Mouse (Mus musculus) midbrain, embryonic 11.5 days (tissue): Measurements from ENCODE around the gene Katna1. TPM values are rescaled to one million over a fixed set of nuclear protein-coding genes. Genes with fewer than 3 reads are reported as not detected.
"Not testable (repeated sequence)": the region's sequence is repeated elsewhere in the genome, so short reads cannot be mapped to it uniquely, and the experiment has no call there.

ENCODE experiments used
- ATAC-seq: fragments of 200-750 bp; cut with Nextera tagmentation; 2 replicates; pipeline ENCODE4 v1.8.0; 2017; ENCODE audit warnings: moderate TSS enrichment, moderate library complexity; ENCODE audit not compliant: low FRiP score
- DNase-seq: peaks from one replicate; pipeline ENCODE4 v3.0.0; 2015; ENCODE audit warnings: low spot score; ENCODE audit errors: missing footprints
- H3K27ac ChIP-seq: fragments of 300-500 bp; sonication (generic); 2 replicates; pipeline ENCODE4 v1.5.1; 2014; ENCODE audit warnings: low read depth, low read length
- H3K27me3 ChIP-seq: fragments of 300-500 bp; sonication (generic); 2 replicates; pipeline ENCODE4 v1.6.1; 2014; ENCODE audit warnings: mild to moderate bottlenecking, low read length, moderate library complexity, mixed read lengths; ENCODE audit not compliant: control insufficient read depth, insufficient read depth
- H3K36me3 ChIP-seq: fragments of 300-500 bp; sonication (generic); 2 replicates; pipeline ENCODE4 v1.6.1; 2014; ENCODE audit warnings: mild to moderate bottlenecking, low read length, moderate library complexity, mixed read lengths; ENCODE audit not compliant: control insufficient read depth, insufficient read depth
- H3K4me1 ChIP-seq: fragments of 300-500 bp; sonication (generic); 2 replicates; pipeline ENCODE4 v1.6.1; 2014; ENCODE audit warnings: low read length; ENCODE audit not compliant: control insufficient read depth, insufficient read depth
- H3K4me2 ChIP-seq: fragments of 300-500 bp; sonication (generic); 2 replicates; pipeline ENCODE4 v1.6.1; 2014; ENCODE audit warnings: mild to moderate bottlenecking, moderate library complexity
- H3K4me3 ChIP-seq: fragments of 300-500 bp; sonication (generic); 2 replicates; pipeline ENCODE4 v1.5.1; 2014; ENCODE audit warnings: low read depth, low read length
- H3K9ac ChIP-seq: fragments of 300-500 bp; sonication (generic); 2 replicates; pipeline ENCODE4 v1.6.1; 2014; ENCODE audit warnings: low read length
- H3K9me3 ChIP-seq: fragments of 300-500 bp; sonication (generic); 2 replicates; pipeline ENCODE4 v1.6.1; 2016; ENCODE audit warnings: low read length; ENCODE audit not compliant: control insufficient read depth
- WGBS: fragments of 180-500 bp; shearing (Covaris S2); extraction: QIAGEN DNeasy Blood & Tissue Kit; methylation state at CpG from one replicate; pipeline ENCODE4 v1.1.7; 2014; 5-methylcytosine and 5-hydroxymethylcytosine counted together
- polyA plus RNA-seq: library from polyadenylated mRNA; unstranded; fragments of >200 nt; fragmentation: Nextera tagmentation; extraction: Ambion mirVana; gene quantifications from 2 replicates; pipeline ENCODE4 v1.2.1, GENCODE M21; 2014

Gene Katna1
- polyA plus RNA-seq, 1 experiment from 2014 or later: 73.1 TPM

GRCm38 (mm10) chr10:7710121-7710520 lies 15.7 kb upstream of the Katna1 start:
- no peaks in the 10 kb centered on the region for H3K9me3 ChIP-seq
- WGBS: 91% methylated on average over 5 of the region's 5 CpGs
- H3K4me2 ChIP-seq: no peak overlapping the region
- ATAC-seq (no peak), DNase-seq (peak; percentile 72)
- peaks cover 18% of the 10 kb centered on the region; the same call in 1 of the 2 replicates for H3K36me3 ChIP-seq
- H3K4me1 ChIP-seq: no peaks in the 10 kb centered on the region
- H3K9ac ChIP-seq: no peak overlapping the region
- no peak overlapping the region for H3K27ac ChIP-seq
- H3K4me3 ChIP-seq: no peak overlapping the region
- H3K27me3 ChIP-seq: no peaks in the 10 kb centered on the region

DNA sequence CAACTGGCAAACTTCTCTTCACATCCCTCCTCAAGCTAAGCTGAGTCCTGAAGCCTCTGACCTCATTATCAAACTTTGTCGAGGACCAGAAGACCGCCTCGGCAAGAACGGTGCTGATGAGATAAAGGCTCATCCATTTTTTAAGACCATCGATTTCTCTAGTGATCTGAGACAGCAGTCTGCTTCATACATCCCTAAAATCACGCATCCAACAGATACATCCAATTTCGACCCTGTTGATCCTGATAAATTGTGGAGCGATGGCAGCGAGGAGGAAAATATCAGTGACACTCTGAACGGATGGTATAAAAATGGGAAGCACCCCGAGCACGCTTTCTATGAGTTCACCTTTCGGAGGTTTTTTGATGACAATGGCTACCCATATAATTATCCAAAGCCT lies 13.3 kb upstream of the Katna1 start:
- ATAC-seq (no peak), DNase-seq (peak; percentile 80)
- H3K4me1 ChIP-seq: no peaks in the 10 kb centered on the region
- no peak overlapping the region for H3K9ac ChIP-seq
- H3K9me3 ChIP-seq: no peaks in the 10 kb centered on the region
- no peak overlapping the region for H3K27ac ChIP-seq
- no peaks in the 10 kb centered on the region for H3K27me3 ChIP-seq
- H3K36me3 ChIP-seq: peaks cover 18% of the 10 kb centered on the region; the same call in 1 of the 2 replicates
- no peak overlapping the region for H3K4me2 ChIP-seq
- no peak overlapping the region for H3K4me3 ChIP-seq
- 96% methylated on average over 13 of the region's 13 CpGs for WGBS

DNA sequence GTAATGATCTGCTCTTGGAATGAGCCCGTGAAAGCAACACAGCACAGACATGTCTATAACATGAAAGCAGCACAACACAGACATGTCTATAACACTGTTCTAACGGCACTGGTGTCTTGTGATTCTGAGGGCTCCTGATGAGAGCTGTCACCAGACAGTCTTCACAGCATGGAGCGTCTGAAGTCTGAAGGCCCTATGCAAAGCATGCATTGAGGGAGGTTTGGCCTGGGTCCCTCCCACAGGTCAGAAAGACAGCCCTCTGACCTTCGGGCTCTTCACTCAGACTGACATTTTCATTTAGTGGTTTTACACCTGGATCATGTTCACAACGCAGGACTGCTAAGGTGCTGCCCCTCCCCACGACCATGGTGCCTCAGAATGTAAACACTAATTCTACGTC lies 10.7 kb upstream of the Katna1 start:
- no peak overlapping the region for H3K9ac ChIP-seq
- no peak for ATAC-seq
- 76% methylated on average over 7 of the region's 7 CpGs for WGBS

DNA sequence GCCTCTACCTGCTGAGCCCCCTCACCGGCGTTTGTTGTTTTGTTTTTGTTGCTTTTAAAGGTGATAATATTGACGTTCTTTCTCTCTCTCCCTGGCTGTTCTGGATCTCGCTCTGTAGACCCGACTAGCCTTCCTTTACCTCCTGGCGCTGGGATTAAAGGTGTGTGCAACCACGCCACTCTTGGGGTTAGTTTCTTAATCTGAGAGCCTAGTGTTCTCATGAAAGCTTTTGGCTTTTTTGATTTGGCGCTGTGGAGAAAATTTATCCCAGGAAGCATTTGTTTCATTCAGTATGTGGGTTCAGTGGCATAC lies 657 bp downstream of the Katna1 start:
- H3K4me2 ChIP-seq: peak overlapping the region; percentile 87
- H3K27ac ChIP-seq: no peak overlapping the region
- no peaks in the 10 kb centered on the region for H3K36me3 ChIP-seq
- peak overlapping the region; percentile 78 for H3K9ac ChIP-seq
- no peaks in the 10 kb centered on the region for H3K9me3 ChIP-seq
- DNase-seq (peak; percentile 85), ATAC-seq (no peak)
- H3K4me1 ChIP-seq: peaks cover 3% of the 10 kb centered on the region
- H3K27me3 ChIP-seq: no peaks in the 10 kb centered on the region
- H3K4me3 ChIP-seq: peak overlapping the region; percentile 82
- 0% methylated on average over 8 of the region's 8 CpGs for WGBS

More for the DNA sequence above, 10.7 kb upstream of the Katna1 start:
- Histone ChIP-seq H3K27me3 (no peaks in the 10 kb centered on the region), H3K4me3 (no peak overlapping the region), H3K9me3 (no peaks in the 10 kb centered on the region), H3K4me1 (no peaks in the 10 kb centered on the region), H3K4me2 (no peak overlapping the region), H3K36me3 (peaks cover 15% of the 10 kb centered on the region; the same call in 1 of the 2 replicates), H3K27ac (no peak overlapping the region)
- DNase-seq: peak; percentile 80

GRCm38 (mm10) chr10:7727011-7727410 lies 1.2 kb downstream of the Katna1 start:
- DNase-seq: peak; percentile 2
- Histone ChIP-seq H3K9me3 (no peaks in the 10 kb centered on the region), H3K4me3 (peak overlapping the region; percentile 82; the same call in 1 of the 2 replicates), H3K36me3 (no peaks in the 10 kb centered on the region), H3K27me3 (no peaks in the 10 kb centered on the region), H3K9ac (peak overlapping the region; percentile 39; the same call in 1 of the 2 replicates), H3K4me1 (peaks cover 3% of the 10 kb centered on the region), H3K4me2 (peak overlapping the region; percentile 87), H3K27ac (no peak overlapping the region)
- ATAC-seq: no peak
- 30% methylated on average over 3 of the region's 3 CpGs for WGBS

DNA sequence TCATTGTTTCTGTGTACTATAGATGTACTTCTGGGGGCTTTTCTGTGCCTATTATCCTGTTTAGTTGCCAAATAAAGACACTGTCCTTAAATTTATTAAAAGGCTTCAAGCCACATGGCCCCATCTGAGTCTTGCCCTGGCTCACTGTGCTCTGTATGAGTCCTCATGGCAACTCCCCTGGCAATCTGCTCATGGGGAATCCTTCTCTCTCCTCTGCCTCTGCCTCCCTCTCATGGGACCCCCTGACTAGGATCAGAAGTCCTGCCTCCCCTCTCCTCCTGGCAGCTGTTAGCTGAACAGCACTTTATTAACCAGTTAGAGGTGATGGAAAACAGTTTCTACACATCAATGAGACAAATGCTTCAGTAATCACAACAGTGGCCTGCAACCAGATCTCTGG lies 5.8 kb downstream of the Katna1 start:
- ATAC-seq: no peak
- Histone ChIP-seq H3K4me1 (peaks cover 3% of the 10 kb centered on the region), H3K36me3 (no peaks in the 10 kb centered on the region), H3K4me2 (no peak overlapping the region), H3K4me3 (no peak overlapping the region), H3K9me3 (no peaks in the 10 kb centered on the region), H3K27me3 (no peaks in the 10 kb centered on the region), H3K27ac (no peak overlapping the region), H3K9ac (no peak overlapping the region)
- no peak for DNase-seq

DNA sequence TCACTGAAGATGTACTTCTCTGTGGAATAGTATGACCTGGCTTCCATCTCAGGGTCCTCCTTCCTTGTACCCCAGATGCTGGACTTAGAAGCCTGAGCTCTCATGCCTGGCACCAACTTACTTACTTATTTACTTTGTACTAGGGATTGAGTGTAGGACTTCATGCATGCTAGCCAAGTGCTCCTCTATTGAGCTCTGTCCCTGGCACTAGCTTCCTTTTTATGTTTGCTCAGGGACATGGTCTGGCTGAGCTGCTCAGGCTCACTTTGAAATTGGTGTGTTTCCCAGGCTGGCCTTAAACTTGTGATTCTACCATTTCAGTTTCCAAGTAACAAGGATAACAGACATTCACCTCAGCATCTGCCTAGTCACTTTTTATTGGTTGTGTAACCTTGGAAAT lies 11.3 kb downstream of the Katna1 start:
- Histone ChIP-seq H3K9ac (no peak overlapping the region), H3K4me1 (no peaks in the 10 kb centered on the region), H3K27me3 (no peaks in the 10 kb centered on the region), H3K4me3 (no peak overlapping the region), H3K9me3 (no peaks in the 10 kb centered on the region), H3K4me2 (no peak overlapping the region), H3K27ac (no peak overlapping the region), H3K36me3 (no peaks in the 10 kb centered on the region)
- DNase-seq (no peak), ATAC-seq (no peak)

DNA sequence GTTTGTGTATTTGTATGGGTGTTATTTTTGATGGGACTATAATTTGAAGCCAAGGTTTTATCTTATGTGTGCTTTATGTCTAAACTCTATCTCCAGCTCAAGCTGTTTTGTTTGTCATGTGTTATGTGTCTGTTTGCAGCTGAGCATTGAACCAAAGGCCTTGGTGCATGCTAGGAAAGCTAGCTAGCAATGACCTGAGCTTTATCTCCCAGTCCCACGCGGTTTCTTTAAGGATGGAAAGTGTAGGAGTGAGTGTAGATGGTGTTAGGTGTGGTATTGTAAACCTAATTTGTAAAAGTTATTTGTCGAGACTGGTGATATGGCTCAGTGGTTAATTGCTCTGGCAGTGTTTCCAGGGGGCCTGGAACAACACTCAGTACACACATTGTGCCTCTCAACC lies 12.1 kb downstream of the Katna1 start:
- DNase-seq (no peak), ATAC-seq (no peak)
- WGBS: 82% methylated on average over 3 of the region's 3 CpGs
- Histone ChIP-seq H3K4me2 (no peak overlapping the region), H3K9me3 (no peaks in the 10 kb centered on the region), H3K4me3 (no peak overlapping the region), H3K9ac (no peak overlapping the region), H3K27me3 (no peaks in the 10 kb centered on the region), H3K4me1 (no peaks in the 10 kb centered on the region), H3K27ac (no peak overlapping the region), H3K36me3 (0 out of 2 replicates have a peak, but pooled peaks cover 2% of the 10 kb centered on the region)

GRCm38 (mm10) chr10:7745528-7745927 lies 19.7 kb downstream of the Katna1 start:
- H3K27ac ChIP-seq, H3K9ac ChIP-seq, DNase-seq, H3K4me3 ChIP-seq, ATAC-seq, H3K4me2 ChIP-seq, H3K4me1 ChIP-seq, H3K9me3 ChIP-seq, H3K36me3 ChIP-seq, H3K27me3 ChIP-seq: not testable (repeated sequence)
- WGBS: 92% methylated on average over 6 of the region's 6 CpGs

DNA sequence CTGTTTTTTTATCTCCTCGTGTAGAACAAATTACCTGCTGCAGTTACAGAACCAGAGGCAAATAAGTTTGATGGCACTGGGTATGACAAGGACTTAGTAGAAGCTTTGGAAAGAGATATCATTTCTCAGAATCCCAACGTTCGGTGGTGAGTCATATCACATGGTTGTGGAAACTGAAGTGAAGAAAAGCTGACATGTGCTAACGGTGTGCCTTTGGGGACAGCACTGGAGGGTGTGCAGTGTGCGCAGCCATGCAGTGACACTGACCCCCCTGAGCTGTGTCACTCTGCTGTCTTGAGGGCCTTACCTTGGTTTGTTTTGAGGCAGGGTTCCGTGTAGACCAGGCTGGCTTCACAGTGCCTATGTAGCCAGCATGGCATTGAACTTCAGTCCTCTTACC lies 23.0 kb downstream of the Katna1 start:
- no peak overlapping the region for H3K4me2 ChIP-seq
- no peaks in the 10 kb centered on the region for H3K9me3 ChIP-seq
- ATAC-seq: no peak
- 91% methylated on average over 6 of the region's 6 CpGs for WGBS
- no peaks in the 10 kb centered on the region for H3K4me1 ChIP-seq
- no peaks in the 10 kb centered on the region for H3K27me3 ChIP-seq
- H3K9ac ChIP-seq: no peak overlapping the region
- no peak overlapping the region for H3K27ac ChIP-seq
- peaks cover 3% of the 10 kb centered on the region for H3K36me3 ChIP-seq
- no peak for DNase-seq
- H3K4me3 ChIP-seq: no peak overlapping the region
